Mouse (Mus musculus) ES-Bruce4 (cell line): ENCODE results near the gene Ccdc13.

Source experiments
- CTCF ChIP-seq: IDR thresholded peaks from one replicate; pipeline ENCODE4 v1.8.1; 2011; ENCODE audit warnings: low read depth, low read length
- EP300 ChIP-seq: IDR thresholded peaks from 2 replicates; pipeline ENCODE4 v1.6.1; 2011; ENCODE audit warnings: low read depth, low read length; ENCODE audit not compliant: insufficient read depth
- POLR2A ChIP-seq: IDR thresholded peaks from one replicate; pipeline ENCODE4 v1.8.1; 2011; ENCODE audit warnings: low read length; ENCODE audit not compliant: insufficient read depth

DNA sequence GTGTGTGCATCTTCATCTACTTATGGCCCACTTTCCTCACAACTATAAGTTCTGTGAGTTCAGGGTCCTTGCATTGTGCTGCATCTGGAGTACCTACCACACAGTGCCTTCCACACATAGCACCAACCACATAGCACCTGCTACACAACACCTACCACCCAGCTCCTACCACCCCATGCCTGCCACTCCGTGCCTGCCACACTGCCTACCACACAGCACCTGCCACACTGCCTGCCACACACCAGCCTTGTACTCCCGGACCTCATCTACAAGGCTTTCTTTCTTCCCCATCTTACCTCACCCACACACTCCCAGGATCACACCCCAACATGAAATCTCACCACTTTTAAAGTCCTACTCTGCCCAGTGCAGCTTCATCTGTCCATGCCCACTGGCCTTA, 52.9 kb downstream of the Ccdc13 start:
- no peak for TF ChIP-seq POLR2A
- no peak for TF ChIP-seq CTCF
- no peak for TF ChIP-seq EP300
